Mouse (Mus musculus) midbrain, postnatal 0 days (tissue): ENCODE data around the gene Igdcc3. TPM values are rescaled to one million over a fixed set of nuclear protein-coding genes. Genes with fewer than 3 reads are reported as not detected.

Experiments
- ATAC-seq: fragments of 200-750 bp; cut with Nextera tagmentation; 2 replicates; pipeline ENCODE4 v1.8.0; 2017; ENCODE audit warnings: moderate number of reproducible peaks, mild to moderate bottlenecking, moderate TSS enrichment, moderate library complexity; ENCODE audit not compliant: low FRiP score
- DNase-seq: peaks from one replicate; pipeline ENCODE4 v3.0.0-alpha.2; 2015; ENCODE audit warnings: low spot score
- H3K27ac ChIP-seq: fragments of 300-500 bp; sonication (generic); 2 replicates; pipeline ENCODE4 v1.5.1; 2014; ENCODE audit warnings: low read depth, mild to moderate bottlenecking, low read length, mixed read lengths
- H3K27me3 ChIP-seq: fragments of 300-500 bp; sonication (generic); 2 replicates; pipeline ENCODE4 v1.6.1; 2014; ENCODE audit warnings: low read length, control low read depth, mixed read lengths; ENCODE audit not compliant: insufficient read depth
- H3K36me3 ChIP-seq: fragments of 300-500 bp; sonication (generic); 2 replicates; pipeline ENCODE4 v1.6.1; 2014; ENCODE audit warnings: low read length, control low read depth, mixed read lengths; ENCODE audit not compliant: insufficient read depth
- H3K4me1 ChIP-seq: fragments of 300-500 bp; sonication (generic); 2 replicates; pipeline ENCODE4 v1.6.1; 2014; ENCODE audit warnings: mild to moderate bottlenecking, control low read depth, antibody characterized with exemption, low read length, mixed read lengths; ENCODE audit not compliant: insufficient read depth
- H3K4me2 ChIP-seq: fragments of 300-500 bp; sonication (generic); 2 replicates; pipeline ENCODE4 v1.6.1; 2014; ENCODE audit warnings: low read depth, mild to moderate bottlenecking, low read length, mixed read lengths; ENCODE audit not compliant: poor library complexity, severe bottlenecking
- H3K4me3 ChIP-seq: fragments of 300-500 bp; sonication (generic); 2 replicates; pipeline ENCODE4 v1.5.1; 2014; ENCODE audit warnings: low read depth, mild to moderate bottlenecking, low read length, moderate library complexity
- H3K9ac ChIP-seq: fragments of 300-500 bp; sonication (generic); replicated peaks from 2 replicates; pipeline ENCODE4 v1.6.1; 2014; ENCODE audit warnings: mild to moderate bottlenecking, low read length, moderate library complexity, mixed read lengths; ENCODE audit not compliant: poor library complexity, severe bottlenecking
- H3K9me3 ChIP-seq: fragments of 300-500 bp; sonication (generic); 2 replicates; pipeline ENCODE4 v1.6.1; 2016; ENCODE audit warnings: low read length, control low read depth
- CTCF ChIP-seq: IDR thresholded peaks from 2 replicates; pipeline ENCODE4 v1.5.1; 2016; ENCODE audit warnings: antibody characterized with exemption, mild to moderate bottlenecking
- WGBS: fragments of 180-500 bp; shearing (Covaris S2); extraction: QIAGEN DNeasy Blood & Tissue Kit; methylation state at CpG from one replicate; pipeline ENCODE4 v1.1.7; 2014; 5-methylcytosine and 5-hydroxymethylcytosine counted together
- polyA plus RNA-seq: library from polyadenylated mRNA; unstranded; fragments of >200 nt; fragmentation: Nextera tagmentation; extraction: Ambion mirVana; gene quantifications from 2 replicates; pipeline ENCODE4 v1.2.1, GENCODE M21; 2015
- total RNA-seq: library from RNA; depleted of rRNA; stranded (reverse); fragments of >200 nt; gene quantifications from 2 replicates; pipeline ENCODE4 v1.2.3, GENCODE M21; 2014

Igdcc3 gene
- total and polyA plus RNA-seq, 2 experiments from 2014 or later: 6.6 to 7.7 TPM

DNA sequence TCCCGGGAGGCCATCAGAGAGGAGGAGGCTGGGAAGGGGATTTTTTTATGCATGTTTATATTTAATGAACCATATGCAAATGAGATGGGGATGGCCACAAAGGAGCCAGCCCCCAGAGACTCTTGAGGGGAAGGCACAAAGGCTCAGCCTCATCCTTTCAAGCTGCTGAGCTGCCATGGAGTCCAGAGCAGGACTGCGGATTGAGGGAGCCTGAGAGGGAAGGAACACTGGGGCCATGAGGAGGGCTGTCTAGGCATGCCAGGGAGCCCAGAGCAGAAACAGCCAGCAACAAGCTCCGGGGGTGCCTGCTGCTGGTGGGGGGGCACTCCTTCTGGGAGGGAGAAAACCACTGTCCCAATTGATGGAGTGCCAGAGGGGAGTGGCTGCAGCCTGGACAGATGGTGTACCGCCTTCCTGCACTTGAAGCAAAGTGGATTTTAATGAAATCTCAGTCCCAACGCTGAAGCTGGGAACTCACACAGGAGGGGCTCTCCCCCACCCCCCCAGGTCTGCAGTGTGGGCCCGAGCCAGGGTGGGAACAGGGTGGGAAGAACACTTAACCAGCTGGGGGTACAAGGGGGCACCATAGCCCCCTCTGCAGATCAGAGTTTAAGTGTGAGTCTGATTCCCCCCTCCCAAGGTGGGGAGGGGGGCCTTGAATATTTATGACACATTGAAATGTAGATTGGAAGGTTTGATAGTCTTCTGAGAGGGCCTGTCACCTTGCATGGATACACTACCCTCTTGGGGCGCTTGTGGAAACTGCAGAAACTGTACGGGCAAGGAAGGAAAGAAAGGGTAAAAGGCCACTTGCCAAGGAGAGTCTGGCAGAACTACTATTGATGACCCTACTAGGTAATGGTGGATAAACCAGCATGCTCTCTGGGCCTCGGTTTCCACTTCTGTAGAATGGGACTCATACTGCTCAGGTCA, 35.2 kb downstream of the Igdcc3 start:
- 20% methylated on average over 9 of the region's 9 CpGs for WGBS
- H3K4me2 ChIP-seq: no peak overlapping the region
- no peaks in the 10 kb centered on the region for H3K27me3 ChIP-seq
- peak overlapping the region; percentile 63 for H3K27ac ChIP-seq
- DNase-seq (peak; percentile 64), ATAC-seq (peak; percentile 57)
- H3K9ac ChIP-seq: 0 out of 2 replicates have a peak overlapping the region, but pooled peaks have one; percentile 1
- peaks cover 14% of the 10 kb centered on the region for H3K4me1 ChIP-seq
- no peaks in the 10 kb centered on the region for H3K9me3 ChIP-seq
- TF ChIP-seq CTCF: peak; percentile 65
- no peak overlapping the region for H3K4me3 ChIP-seq
- 0 out of 2 replicates have a peak, but pooled peaks cover 7% of the 10 kb centered on the region for H3K36me3 ChIP-seq

DNA sequence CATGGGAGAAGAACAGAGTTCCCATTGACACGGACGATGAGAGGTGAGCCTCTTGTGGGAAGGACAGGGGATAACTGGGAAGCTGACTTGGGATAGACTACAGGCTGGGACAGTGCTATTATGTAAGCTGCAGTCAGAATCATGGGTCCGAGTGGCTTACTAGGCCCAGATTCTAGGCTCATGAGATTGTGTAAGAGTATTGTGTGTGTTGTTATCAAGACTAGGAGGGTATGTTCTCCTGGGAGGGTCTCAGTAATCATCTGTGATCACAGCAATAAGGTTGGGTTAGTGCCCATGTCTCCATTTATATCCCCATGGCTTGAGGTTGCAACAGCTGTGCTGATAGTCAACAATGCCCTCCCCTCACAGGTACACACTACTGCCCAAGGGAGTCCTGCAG, 36.5 kb downstream of the Igdcc3 start:
- WGBS: 42% methylated on average over 3 of the region's 3 CpGs
- peak overlapping the region; percentile 44; the same call in 1 of the 2 replicates for H3K27ac ChIP-seq
- peaks cover 15% of the 10 kb centered on the region for H3K36me3 ChIP-seq
- TF ChIP-seq CTCF: no peak
- DNase-seq (no peak), ATAC-seq (no peak)
- peaks cover 14% of the 10 kb centered on the region for H3K4me1 ChIP-seq
- H3K4me2 ChIP-seq: no peak overlapping the region
- H3K27me3 ChIP-seq: no peaks in the 10 kb centered on the region
- no peak overlapping the region for H3K9ac ChIP-seq
- no peaks in the 10 kb centered on the region for H3K9me3 ChIP-seq
- H3K4me3 ChIP-seq: no peak overlapping the region

DNA sequence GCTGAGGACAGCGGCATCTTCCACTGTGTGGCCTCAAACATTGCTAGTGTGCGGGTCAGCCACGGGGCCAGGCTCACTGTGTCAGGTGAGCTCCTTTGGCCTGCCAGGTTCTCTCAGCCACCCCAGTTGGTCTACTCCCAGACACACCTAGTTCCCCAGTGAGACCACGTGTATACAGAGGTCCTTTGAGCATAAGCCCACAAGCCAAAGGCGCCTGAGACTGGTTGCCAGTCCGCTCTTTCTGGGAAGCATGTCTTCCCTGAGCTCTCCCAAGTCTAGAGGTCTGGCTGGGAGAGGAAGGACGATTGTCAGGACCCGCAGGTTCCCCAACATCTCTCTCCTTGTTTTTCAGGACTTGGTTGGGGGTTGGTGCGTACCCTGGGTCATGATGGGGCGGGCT, 36.9 kb downstream of the Igdcc3 start:
- DNase-seq (no peak), ATAC-seq (no peak)
- H3K9ac ChIP-seq: no peak overlapping the region
- no peaks in the 10 kb centered on the region for H3K9me3 ChIP-seq
- no peak overlapping the region for H3K4me2 ChIP-seq
- peaks cover 14% of the 10 kb centered on the region for H3K4me1 ChIP-seq
- no peak overlapping the region for H3K4me3 ChIP-seq
- peak overlapping the region; percentile 44; the same call in 1 of the 2 replicates for H3K27ac ChIP-seq
- WGBS: 41% methylated on average over 10 of the region's 10 CpGs
- H3K36me3 ChIP-seq: peaks cover 19% of the 10 kb centered on the region
- TF ChIP-seq CTCF: no peak
- no peaks in the 10 kb centered on the region for H3K27me3 ChIP-seq

DNA sequence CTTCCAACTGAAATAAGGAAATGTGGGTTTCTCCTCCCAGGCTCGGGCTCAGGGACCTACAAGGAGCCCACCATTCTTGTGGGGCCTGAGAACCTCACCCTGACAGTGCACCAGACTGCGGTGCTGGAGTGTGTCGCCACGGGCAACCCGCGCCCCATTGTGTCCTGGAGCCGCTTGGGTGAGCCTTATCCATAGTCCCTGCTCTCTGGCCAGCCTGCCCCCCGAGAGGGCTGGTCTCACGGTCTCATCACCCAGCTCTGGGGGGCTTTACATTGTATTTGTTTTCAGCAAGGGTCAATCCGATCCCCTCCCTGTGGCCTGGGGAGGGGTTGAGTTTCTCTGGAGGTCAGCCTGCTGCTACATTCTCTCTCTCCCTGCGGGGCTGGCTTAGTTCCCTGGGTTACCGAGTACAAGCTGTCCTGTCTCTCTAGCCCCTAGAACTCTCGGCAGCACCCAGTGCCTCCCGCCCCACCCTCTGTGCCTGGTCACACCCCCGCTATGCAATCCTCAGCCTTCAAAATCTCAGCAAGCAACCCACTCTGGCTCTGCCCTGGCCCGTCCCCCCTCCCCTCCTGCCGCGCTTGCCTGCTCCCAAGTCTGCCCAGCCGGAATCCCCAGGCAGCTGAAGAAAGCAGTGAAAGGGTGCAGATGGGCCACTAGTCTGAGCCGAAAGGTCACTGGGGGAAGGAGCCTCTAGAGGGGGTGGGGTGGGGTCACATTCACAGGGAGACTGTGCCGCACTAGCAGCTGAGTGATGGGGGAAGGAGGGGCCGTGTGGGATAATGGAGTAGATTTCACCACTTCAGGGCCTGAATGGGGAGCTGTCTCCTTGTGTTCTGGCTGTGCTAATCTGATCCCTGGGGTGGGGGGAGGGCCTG, 37.6 kb downstream of the Igdcc3 start:
- H3K9ac ChIP-seq: peak overlapping the region; percentile 44; the same call in 1 of the 2 replicates
- WGBS: 7% methylated on average over 21 of the region's 22 CpGs
- DNase-seq: peak; percentile 58
- H3K4me2 ChIP-seq: peak overlapping the region; percentile 29
- peaks cover 21% of the 10 kb centered on the region for H3K36me3 ChIP-seq
- no peaks in the 10 kb centered on the region for H3K9me3 ChIP-seq
- ATAC-seq: peak; percentile 62
- no peak for TF ChIP-seq CTCF
- peak overlapping the region; percentile 44; the same call in 1 of the 2 replicates for H3K27ac ChIP-seq
- no peaks in the 10 kb centered on the region for H3K27me3 ChIP-seq
- H3K4me3 ChIP-seq: no peak overlapping the region
- H3K4me1 ChIP-seq: peaks cover 14% of the 10 kb centered on the region

DNA sequence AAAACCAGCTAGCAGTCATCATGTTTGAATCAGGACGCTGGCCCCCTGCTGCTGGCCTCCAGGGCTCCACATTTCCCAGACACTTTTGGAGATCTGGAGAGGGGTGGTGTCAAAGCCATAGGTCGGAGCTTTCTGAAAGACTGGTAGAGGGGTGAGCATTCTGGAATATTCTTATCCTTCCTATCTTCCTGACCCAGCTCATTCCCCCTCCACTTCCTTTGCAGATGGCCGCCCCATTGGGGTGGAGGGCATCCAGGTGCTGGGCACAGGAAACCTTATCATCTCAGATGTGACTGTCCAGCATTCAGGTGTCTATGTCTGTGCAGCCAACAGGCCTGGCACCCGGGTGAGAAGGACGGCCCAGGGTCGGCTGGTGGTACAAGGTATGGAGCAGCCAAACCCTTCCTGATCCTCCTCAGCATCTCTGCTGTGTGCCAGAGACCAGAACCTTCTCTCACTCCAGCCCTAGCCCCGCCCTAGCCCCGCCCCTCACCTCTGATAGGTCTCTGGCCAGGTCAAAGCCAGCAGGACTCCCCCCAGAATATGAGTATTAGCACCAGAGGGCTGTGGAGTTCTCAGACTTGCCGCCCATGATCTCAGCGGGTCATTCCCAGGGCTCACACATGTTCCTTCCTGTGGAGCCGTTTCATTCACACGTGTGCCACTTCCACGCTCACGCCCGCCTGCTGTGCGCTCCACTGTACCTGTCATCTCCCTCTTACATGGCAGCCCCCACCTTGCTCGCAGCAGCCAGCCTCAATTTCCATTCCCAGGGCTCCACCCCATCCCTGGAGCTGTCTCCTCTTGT, 39.0 kb downstream of the Igdcc3 start:
- Histone ChIP-seq H3K4me1 (peaks cover 14% of the 10 kb centered on the region), H3K4me2 (peak overlapping the region; percentile 36), H3K27me3 (no peaks in the 10 kb centered on the region), H3K36me3 (peaks cover 32% of the 10 kb centered on the region), H3K27ac (no peak overlapping the region), H3K9me3 (no peaks in the 10 kb centered on the region), H3K9ac (0 out of 2 replicates have a peak overlapping the region, but pooled peaks have one; percentile 8), H3K4me3 (no peak overlapping the region)
- TF ChIP-seq CTCF: no peak
- WGBS: 38% methylated on average over 17 of the region's 17 CpGs
- ATAC-seq (no peak), DNase-seq (peak; percentile 14)
